Mouse (Mus musculus): ENCODE data around the gene Vgll4. TPM values are rescaled to one million over a fixed set of nuclear protein-coding genes. Genes with fewer than 3 reads are reported as not detected.
A peak's percentile ranks its signal among the peaks of the same experiment; 100 is the strongest.

The Vgll4 gene
- total RNA-seq (2021) = 47.0 and 56.4 TPM in 2 replicates
- long read RNA-seq, transcript Vgll4-201 (5 exons, 2,028 nt) = major isoform, 15 of 37 reads
- long read RNA-seq, partial matches to known transcripts = 2 of 37 reads
- long read RNA-seq, other reads (novel, unspliced or antisense) = 14 of 37 reads

- peak; percentile 65 for DNase-seq
Measured at GRCm38 (mm10) chr6:114969213-114970120, at the start of gene Vgll4. TSS of gene Vgll4 (minus strand) at chr6:114969994.

- DNase-seq = no peak
Measured at GRCm38 (mm10) chr6:115015461-115015860, 45.7 kb upstream of the Vgll4 start.

- no peak for DNase-seq
Measured at GRCm38 (mm10) chr6:115013574-115013973, 43.8 kb upstream of the Vgll4 start.

- DNase-seq = no peak
Measured at GRCm38 (mm10) chr6:115011792-115012191, 42.0 kb upstream of the Vgll4 start.

GRCm38 (mm10) chr6:115010815-115011214, 41.0 kb upstream of the Vgll4 start:
- no peak for DNase-seq

GRCm38 (mm10) chr6:115010304-115010703, 40.5 kb upstream of the Vgll4 start:
- no peak for DNase-seq

GRCm38 (mm10) chr6:115007728-115008127, 37.9 kb upstream of the Vgll4 start:
- peak; percentile 78 for DNase-seq

- no peak for DNase-seq
Measured at GRCm38 (mm10) chr6:115006948-115007347, 37.2 kb upstream of the Vgll4 start.

- DNase-seq = no peak
Measured at GRCm38 (mm10) chr6:115006065-115006464, 36.3 kb upstream of the Vgll4 start.

GRCm38 (mm10) chr6:115005351-115005890, 35.6 kb upstream of the Vgll4 start:
- no peak for DNase-seq

- no peak for DNase-seq
Measured at GRCm38 (mm10) chr6:115004636-115005035, 34.8 kb upstream of the Vgll4 start.

GRCm38 (mm10) chr6:114998374-114999031, 28.7 kb upstream of the Vgll4 start:
- no peak for DNase-seq

GRCm38 (mm10) chr6:114997471-114997870, 27.7 kb upstream of the Vgll4 start:
- no peak for DNase-seq

GRCm38 (mm10) chr6:114996910-114997309, 27.1 kb upstream of the Vgll4 start:
- no peak for DNase-seq

GRCm38 (mm10) chr6:114994079-114994478, 24.3 kb upstream of the Vgll4 start:
- no peak for DNase-seq

GRCm38 (mm10) chr6:114993659-114994058, 23.9 kb upstream of the Vgll4 start:
- no peak for DNase-seq

- no peak for DNase-seq
Measured at GRCm38 (mm10) chr6:114991909-114992308, 22.1 kb upstream of the Vgll4 start.

- DNase-seq = no peak
Measured at GRCm38 (mm10) chr6:114988619-114988980, 18.8 kb upstream of the Vgll4 start.

- DNase-seq = no peak
Measured at GRCm38 (mm10) chr6:114987966-114988618, 18.3 kb upstream of the Vgll4 start.

GRCm38 (mm10) chr6:114982671-114983070, 12.9 kb upstream of the Vgll4 start:
- no peak for DNase-seq

GRCm38 (mm10) chr6:114979715-114980114, 9.9 kb upstream of the Vgll4 start:
- DNase-seq = no peak

- DNase-seq = peak; percentile 15
Measured at GRCm38 (mm10) chr6:114976915-114977419, 7.2 kb upstream of the Vgll4 start.

All from adrenal gland, postnatal 25 days (tissue).